In genomic region chr19:53939467-53939866, GRCm38 (mm10) we compare ENCODE assay signal across 21 mouse cellular contexts. TPM values are rescaled to one million over a fixed set of nuclear protein-coding genes. Genes with fewer than 3 reads are reported as not detected.
DNase-seq lines count a peak whose midpoint lies in the region; ATAC-seq and TF ChIP-seq lines count a peak whose summit lies in the region.
"Had no signal": no experiment of that assay in that cellular context is flagged by ENCODE, and none has a peak within 500 bp of the region (broad histone marks: within the 10 kb centered on the region; RNA-seq: fewer than 3 reads in every experiment).

No protein-coding gene starts in this region.

- H3K9ac ChIP-seq in MEL (ENCODE audit: control insufficient read depth, low read depth, low read length, poor library complexity, severe bottlenecking) = peak overlapping the region; percentile 34; the same call in 1 of the 2 replicates
- H3K9ac ChIP-seq in liver, embryonic 15.5 days = no peak overlapping the region
- H3K9ac ChIP-seq: forebrain, embryonic 13.5 days; forebrain, postnatal 0 days; hindbrain, embryonic 14.5 days had no signal

- TF ChIP-seq RAD21 in MEL (IDR thresholded peaks at IDR 0.05; ENCODE audit: low read depth, low read length) = no peak

- peaks cover 16 to 42% of the 10 kb centered on the region in 2 experiments for H3K36me3 ChIP-seq in MEL (ENCODE audit: control insufficient read depth in 1 of 2, insufficient read depth in 2 of 2, low read length in 2 of 2)
- peaks cover 14% of the 10 kb centered on the region for H3K36me3 ChIP-seq in liver, embryonic 15.5 days (replicated peaks)

- 35% methylated on average over 4 of the region's 4 CpGs for WGBS in liver, embryonic 15.5 days (ENCODE audit: insufficient replicate concordance)

- no peak overlapping the region for H3K4me2 ChIP-seq in liver, embryonic 15.5 days
- H3K4me2 ChIP-seq: forebrain, embryonic 13.5 days; hindbrain, embryonic 14.5 days had no signal

- DNase-seq in MEL (ENCODE audit: low read depth, low spot score) = peak; percentile 81
- DNase-seq in c-Kit-positive CD71-positive TER-119-positive erythroid progenitor cells, embryonic 14.5 days (ENCODE audit: low spot score) = peak; percentile 39
- no peak for DNase-seq in adrenal gland, postnatal 10 days
- no peak for DNase-seq in cerebellum, postnatal 36 days
- no peak for DNase-seq in cerebellum, postnatal 4 days (ENCODE audit: low spot score in 2 of 2)
- DNase-seq: adrenal gland, adult 2 months; adrenal gland, postnatal 36 days; cerebellum, adult 11-12 months; cerebellum, adult 9-10 months; cerebellum, postnatal 25 days; forebrain, postnatal 0 days; heart, adult 18-20 months; heart, postnatal 14 days had no signal

- peaks cover 15 to 38% of the 10 kb centered on the region in 2 experiments for H3K4me1 ChIP-seq in MEL (ENCODE audit: control insufficient read depth in 1 of 2, insufficient read depth in 2 of 2, low read length in 2 of 2)
- H3K4me1 ChIP-seq in liver, embryonic 15.5 days (replicated peaks) = peaks cover 33% of the 10 kb centered on the region

- H3K4me3 ChIP-seq in MEL (ENCODE audit: control insufficient read depth in 1 of 2, insufficient read depth in 1 of 2, low read depth in 2 of 2, low read length in 2 of 2) = peak overlapping the region in 1 of 2 experiments; percentile 52; a peak in 2 of 4 replicates
- H3K4me3 ChIP-seq in liver, embryonic 15.5 days (replicated peaks) = no peak overlapping the region
- H3K4me3 ChIP-seq: embryonic facial prominence, embryonic 10.5 days; forebrain, embryonic 13.5 days; heart, embryonic 10.5 days; hindbrain, embryonic 10.5 days had no signal

- ATAC-seq in liver, embryonic 15.5 days (ENCODE audit: insufficient read depth) = no peak
- peak; percentile 13 for ATAC-seq in megakaryocyte-erythroid progenitor cell, adult 5-6 weeks (replicated peaks; ENCODE audit: low FRiP score, low TSS enrichment, poor library complexity, severe bottlenecking)
- ATAC-seq: forebrain, embryonic 13.5 days; forebrain, postnatal 0 days had no signal

- H3K27me3 ChIP-seq in MEL (ENCODE audit: control insufficient read depth in 1 of 2, insufficient read depth in 2 of 2, low read length in 2 of 2) = no peaks in the 10 kb centered on the region
- no peaks in the 10 kb centered on the region for H3K27me3 ChIP-seq in liver, embryonic 15.5 days
- H3K27me3 ChIP-seq: CH12.LX; forebrain, embryonic 13.5 days had no signal

- peak; percentile 50 to 66; a peak in 2 of 4 replicates for TF ChIP-seq EP300 in MEL (IDR thresholded peaks at IDR 0.05; ENCODE audit: low read depth in 1 of 2, low read length in 2 of 2)

- TF ChIP-seq POLR2A in MEL (IDR thresholded peaks at IDR 0.05; ENCODE audit: control insufficient read depth in 1 of 2, insufficient read depth in 1 of 2, low read depth in 1 of 2, low read length in 2 of 2, poor library complexity in 1 of 2) = no peak

- TF ChIP-seq CTCF in MEL (IDR thresholded peaks at IDR 0.05 in 2 of 3, conservative IDR thresholded peaks at IDR 0.05 in 1 of 3; ENCODE audit: control insufficient read depth in 1 of 3, insufficient read depth in 1 of 3, low read depth in 2 of 3, low read length in 3 of 3, poor library complexity in 1 of 3, severe bottlenecking in 1 of 3) = no peak

- H3K79me2 ChIP-seq in MEL (ENCODE audit: control insufficient read depth, insufficient read depth, low read length, poor library complexity) = peaks cover 6% of the 10 kb centered on the region; the same call in 1 of the 2 replicates

- H3K9me3 ChIP-seq in MEL (replicated peaks; ENCODE audit: insufficient read depth, low read length) = no peaks in the 10 kb centered on the region
- H3K9me3 ChIP-seq in liver, embryonic 15.5 days (replicated peaks) = no peaks in the 10 kb centered on the region
- H3K9me3 ChIP-seq: embryonic facial prominence, embryonic 10.5 days; forebrain, embryonic 13.5 days; heart, embryonic 10.5 days; hindbrain, embryonic 10.5 days had no signal

- H3K27ac ChIP-seq in MEL (ENCODE audit: control insufficient read depth, low read depth, low read length) = peak overlapping the region; percentile 77
- peak overlapping the region; percentile 55; the same call in 1 of the 2 replicates for H3K27ac ChIP-seq in liver, embryonic 15.5 days (replicated peaks)
- H3K27ac ChIP-seq: embryonic facial prominence, embryonic 10.5 days; forebrain, embryonic 13.5 days; heart, embryonic 10.5 days; hindbrain, embryonic 10.5 days; hindbrain, embryonic 14.5 days had no signal

TF ChIP-seq in MEL, 35 proteins besides CTCF, POLR2A, EP300 and RAD21 (continues in another document):
- TF ChIP-seq MAX (IDR thresholded peaks at IDR 0.05; ENCODE audit: low read length) = peak; percentile 98
- TF ChIP-seq ZMIZ1 (IDR thresholded peaks at IDR 0.05; ENCODE audit: low read depth, low read length) = no peak
- TF ChIP-seq SMC3 (IDR thresholded peaks at IDR 0.05; ENCODE audit: low read depth, low read length) = no peak
- TF ChIP-seq ELF1 (IDR thresholded peaks at IDR 0.05; ENCODE audit: low read depth, low read length) = peak; percentile 68; the same call in 1 of the 2 replicates
- no peak; the same call in 1 of the 2 replicates for TF ChIP-seq TAL1 (IDR thresholded peaks at IDR 0.05; ENCODE audit: low read length)
- TF ChIP-seq RCOR1 (IDR thresholded peaks at IDR 0.05; ENCODE audit: low read depth, low read length) = peak; percentile 59; the same call in 1 of the 2 replicates
- no peak for TF ChIP-seq POLR2AphosphoS5 (IDR thresholded peaks at IDR 0.05; ENCODE audit: borderline replicate concordance, low read depth, low read length)
- TF ChIP-seq ZC3H11A (IDR thresholded peaks at IDR 0.05; ENCODE audit: low read depth, low read length) = 0 out of 2 replicates have a peak, but pooled peaks have one; percentile 27
- no peak for TF ChIP-seq CHD2 (IDR thresholded peaks at IDR 0.05; ENCODE audit: low read length)
- no peak for TF ChIP-seq NRF1 (IDR thresholded peaks at IDR 0.05; ENCODE audit: insufficient read depth, low read depth, low read length, poor library complexity, severe bottlenecking)
- TF ChIP-seq BHLHE40 (IDR thresholded peaks at IDR 0.05; ENCODE audit: borderline replicate concordance, low read depth, low read length) = peak; percentile 94
- TF ChIP-seq ETS1 (IDR thresholded peaks at IDR 0.05; ENCODE audit: low read depth, low read length) = peak; percentile 88
- no peak for TF ChIP-seq JUND (IDR thresholded peaks at IDR 0.05; ENCODE audit: low read depth, low read length)
- no peak for TF ChIP-seq UBTF (IDR thresholded peaks at IDR 0.05; ENCODE audit: borderline replicate concordance, insufficient read depth, low read depth, low read length)
- TF ChIP-seq MEF2A (IDR thresholded peaks at IDR 0.05; ENCODE audit: extremely low read depth, insufficient replicate concordance, low read depth, low read length, poor library complexity, severe bottlenecking) = no peak
- peak; percentile 33; the same call in 1 of the 2 replicates for TF ChIP-seq TBP (IDR thresholded peaks at IDR 0.05; ENCODE audit: low read depth, low read length)
- peak; percentile 73 for TF ChIP-seq TCF12 (IDR thresholded peaks at IDR 0.05; ENCODE audit: low read depth, low read length)
- TF ChIP-seq E2F4 (IDR thresholded peaks at IDR 0.05; ENCODE audit: borderline replicate concordance, low read depth, low read length) = no peak
- peak; percentile 72; the same call in 1 of the 2 replicates for TF ChIP-seq USF1 (IDR thresholded peaks at IDR 0.05; ENCODE audit: low read depth, low read length)
- 0 out of 2 replicates have a peak, but pooled peaks have one; percentile 25 for TF ChIP-seq POLR2AphosphoS2 (IDR thresholded peaks at IDR 0.05; ENCODE audit: low read length)
- TF ChIP-seq MYB (IDR thresholded peaks at IDR 0.05; ENCODE audit: low read depth, low read length) = 0 out of 2 replicates have a peak, but pooled peaks have one; percentile 42
- peak; percentile 48 for TF ChIP-seq KAT2A (conservative IDR thresholded peaks at IDR 0.05; ENCODE audit: low read depth, low read length)
- no peak for TF ChIP-seq GABPA (IDR thresholded peaks at IDR 0.05; ENCODE audit: low read depth, low read length)
- 0 out of 2 replicates have a peak, but pooled peaks have one; percentile 28 for TF ChIP-seq MAZ (IDR thresholded peaks at IDR 0.05; ENCODE audit: low read depth, low read length)
- no peak for TF ChIP-seq CHD1 (IDR thresholded peaks at IDR 0.05; ENCODE audit: low read depth, low read length)
- peak; percentile 98 for TF ChIP-seq MYC (IDR thresholded peaks at IDR 0.05; ENCODE audit: low read depth, low read length)
- peak; percentile 99 for TF ChIP-seq MXI1 (IDR thresholded peaks at IDR 0.05; ENCODE audit: low read depth, low read length)

RNA-seq across cellular contexts. Expression of gene Shoc2, which starts 4.6 kb away (rescaled TPM):
- 33.4 and 37.0 TPM in 2 replicates for total RNA-seq in MEL (2012; rRNA removed)
- polyA plus RNA-seq in MEL (2012; ENCODE audit: insufficient read depth in 1 of 2, insufficient read length in 2 of 2, low read depth in 1 of 2, low replicate concordance in 2 of 2, missing spikeins in 1 of 2) = 10 to 100 TPM in 1 of 2 experiments, not detected in 1; 55.6 TPM
- 15.3 and 16.0 TPM in 2 replicates for polyA plus RNA-seq in liver, embryonic 15.5 days (2015; fragmentation: Nextera tagmentation; extraction: Ambion mirVana)
- 36.7 and 42.0 TPM in 2 replicates for total RNA-seq in megakaryocyte-erythroid progenitor cell, adult 5-6 weeks (2014; fragmentation: Nextera tagmentation)
- 62.5 and 66.8 TPM in 2 replicates for total RNA-seq in megakaryocyte-erythroid progenitor cell, adult 5-6 weeks (2017)
- total RNA-seq in adrenal gland, postnatal 10 days (2021) = 10 to 100 TPM; 41.0 to 41.3 TPM

RNA-seq across cellular contexts. Expression of gene Bbip1, which starts 5.0 kb away (rescaled TPM):
- 71.3 and 81.9 TPM in 2 replicates for total RNA-seq in MEL (2012; rRNA removed)
- polyA plus RNA-seq in MEL (2012; ENCODE audit: insufficient read depth in 1 of 2, insufficient read length in 2 of 2, low read depth in 1 of 2, low replicate concordance in 2 of 2, missing spikeins in 1 of 2) = 10 to 100 TPM in 1 of 2 experiments, not detected in 1; 75.9 TPM
- polyA plus RNA-seq in liver, embryonic 15.5 days (2015; fragmentation: Nextera tagmentation; extraction: Ambion mirVana) = 37.4 and 37.6 TPM in 2 replicates
- 75.9 and 108 TPM in 2 replicates for total RNA-seq in megakaryocyte-erythroid progenitor cell, adult 5-6 weeks (2014; fragmentation: Nextera tagmentation)
- 29.9 and 48.3 TPM in 2 replicates for total RNA-seq in megakaryocyte-erythroid progenitor cell, adult 5-6 weeks (2017)
- total RNA-seq in adrenal gland, postnatal 10 days (2021) = 10 to 100 TPM; 25.6 to 26.0 TPM

RNA-seq across cellular contexts. Expression of gene Pdcd4, which starts 47.4 kb away (rescaled TPM):
- 19.7 and 30.0 TPM in 2 replicates for total RNA-seq in MEL (2012; rRNA removed)
- polyA plus RNA-seq in MEL (2012; ENCODE audit: insufficient read depth in 1 of 2, insufficient read length in 2 of 2, low read depth in 1 of 2, low replicate concordance in 2 of 2, missing spikeins in 1 of 2) = 10 to 100 TPM in 1 of 2 experiments, not detected in 1; 37.6 TPM
- polyA plus RNA-seq in liver, embryonic 15.5 days (2015; fragmentation: Nextera tagmentation; extraction: Ambion mirVana) = 16.0 and 17.8 TPM in 2 replicates
- 137 and 154 TPM in 2 replicates for total RNA-seq in megakaryocyte-erythroid progenitor cell, adult 5-6 weeks (2014; fragmentation: Nextera tagmentation)
- 288 and 291 TPM in 2 replicates for total RNA-seq in megakaryocyte-erythroid progenitor cell, adult 5-6 weeks (2017)
- total RNA-seq in adrenal gland, postnatal 10 days (2021) = 100 to 1,000 TPM in 1 of 2 experiments, 10 to 100 TPM in 1; 92.2 to 104 TPM

Comparison
In these comparisons a context has a peak if more than half of its experiments do, and no peak if none do; other contexts are left out.
1. DNase-seq: peak in MEL (single experiment) and c-Kit-positive CD71-positive TER-119-positive erythroid progenitor cells, embryonic 14.5 days (single experiment); none in adrenal gland, postnatal 10 days (single experiment), cerebellum, postnatal 36 days (0 of 2) and cerebellum, postnatal 4 days (0 of 2).